Mouse (Mus musculus) stomach, embryonic 16.5 days (tissue): ENCODE measurements at regions not wholly inside any gene's neighbourhood (a gene's known extent, or its start where the extent isn't known, plus 50 kb on each side); places are given as distances from the start of the nearest gene placed in this dataset.

Experiments used
- ATAC-seq: fragments of 200-750 bp; cut with Nextera tagmentation; 2 replicates; pipeline ENCODE4 v1.8.0; 2017; ENCODE audit warnings: moderate number of reproducible peaks, moderate TSS enrichment; ENCODE audit not compliant: insufficient read depth, low FRiP score
- H3K27ac ChIP-seq: fragments of 300-500 bp; sonication (generic); 2 replicates; pipeline ENCODE4 v1.5.1; 2014; ENCODE audit warnings: low read length
- H3K27me3 ChIP-seq: fragments of 300-500 bp; sonication (generic); 2 replicates; pipeline ENCODE4 v1.6.1; 2014; ENCODE audit warnings: low read length, control low read depth, mixed read lengths; ENCODE audit not compliant: control insufficient read depth, insufficient read depth
- H3K36me3 ChIP-seq: fragments of 300-500 bp; sonication (generic); 2 replicates; pipeline ENCODE4 v1.6.1; 2014; ENCODE audit warnings: low read length; ENCODE audit not compliant: control insufficient read depth, insufficient read depth
- H3K4me1 ChIP-seq: fragments of 300-500 bp; sonication (generic); 2 replicates; pipeline ENCODE4 v1.6.1; 2014; ENCODE audit warnings: low read length, control low read depth, mixed read lengths; ENCODE audit not compliant: control insufficient read depth, insufficient read depth
- H3K4me2 ChIP-seq: fragments of 300-500 bp; sonication (generic); 2 replicates; pipeline ENCODE4 v1.6.1; 2014; ENCODE audit warnings: low read depth, low read length, mixed read lengths
- H3K4me3 ChIP-seq: fragments of 300-500 bp; sonication (generic); replicated peaks from 2 replicates; pipeline ENCODE4 v1.5.1; 2014; ENCODE audit warnings: mild to moderate bottlenecking, low read length
- H3K9ac ChIP-seq: fragments of 300-500 bp; sonication (generic); 2 replicates; pipeline ENCODE4 v1.6.1; 2014; ENCODE audit warnings: low read length
- H3K9me3 ChIP-seq: fragments of 300-500 bp; sonication (generic); replicated peaks from 2 replicates; pipeline ENCODE4 v1.6.1; 2016; ENCODE audit warnings: low read length, control low read depth; ENCODE audit not compliant: control insufficient read depth
- WGBS: fragments of 180-500 bp; shearing (Covaris S2); extraction: QIAGEN DNeasy Blood & Tissue Kit; methylation state at CpG from one replicate; pipeline ENCODE4 v1.1.7; 2014; 5-methylcytosine and 5-hydroxymethylcytosine counted together

DNA sequence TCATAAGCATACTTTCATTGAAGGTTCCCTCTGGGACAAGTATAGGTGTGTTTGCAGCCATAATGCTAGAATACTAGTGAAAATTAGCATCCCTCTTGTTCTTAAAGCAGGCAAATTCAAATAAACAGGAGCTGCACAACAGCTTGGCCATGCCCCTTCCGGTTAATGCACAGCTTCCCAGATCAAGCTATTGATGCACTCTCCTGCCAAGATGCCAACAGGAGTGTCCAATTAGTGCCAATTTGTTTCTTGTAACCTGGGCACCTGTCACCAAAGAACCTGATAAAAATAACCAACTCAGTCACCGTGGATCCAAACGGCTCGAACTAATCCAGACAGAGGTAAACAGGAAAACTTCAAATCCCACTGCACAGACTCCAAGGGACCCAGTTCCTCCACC lies 138.6 kb upstream of the Smarca2 start:
- no peaks in the 10 kb centered on the region for H3K36me3 ChIP-seq
- WGBS: 74% methylated on average over 4 of the region's 4 CpGs
- ATAC-seq: no peak
- no peak overlapping the region for H3K4me2 ChIP-seq
- no peak overlapping the region for H3K9ac ChIP-seq
- no peaks in the 10 kb centered on the region for H3K4me1 ChIP-seq
- H3K4me3 ChIP-seq: no peak overlapping the region
- H3K9me3 ChIP-seq: no peaks in the 10 kb centered on the region
- H3K27me3 ChIP-seq: no peaks in the 10 kb centered on the region
- H3K27ac ChIP-seq: no peak overlapping the region

- 47% methylated on average over 5 of the region's 5 CpGs for WGBS
- H3K27me3 ChIP-seq: no peaks in the 10 kb centered on the region
- no peaks in the 10 kb centered on the region for H3K9me3 ChIP-seq
- H3K9ac ChIP-seq: no peak overlapping the region
- no peaks in the 10 kb centered on the region for H3K4me1 ChIP-seq
- H3K4me2 ChIP-seq: no peak overlapping the region
- no peak for ATAC-seq
- H3K36me3 ChIP-seq: no peaks in the 10 kb centered on the region
- no peak overlapping the region for H3K4me3 ChIP-seq
- H3K27ac ChIP-seq: no peak overlapping the region
Observed at GRCm38 (mm10) chr19:26467179-26467651, 137.6 kb upstream of the Smarca2 start.

GRCm38 (mm10) chr19:26472659-26473058 lies 132.2 kb upstream of the Smarca2 start:
- no peaks in the 10 kb centered on the region for H3K36me3 ChIP-seq
- H3K9ac ChIP-seq: no peak overlapping the region
- no peaks in the 10 kb centered on the region for H3K27me3 ChIP-seq
- H3K4me3 ChIP-seq: no peak overlapping the region
- ATAC-seq: peak; percentile 31; the same call in 1 of the 2 replicates
- no peak overlapping the region for H3K27ac ChIP-seq
- no peak overlapping the region for H3K4me2 ChIP-seq
- H3K4me1 ChIP-seq: peaks cover 12% of the 10 kb centered on the region; the same call in 1 of the 2 replicates
- no peaks in the 10 kb centered on the region for H3K9me3 ChIP-seq
- WGBS: 35% methylated on average over 1 of the region's 1 CpGs

- Histone ChIP-seq H3K36me3 (no peaks in the 10 kb centered on the region), H3K4me2 (no peak overlapping the region), H3K9ac (no peak overlapping the region), H3K27me3 (no peaks in the 10 kb centered on the region), H3K4me1 (peaks cover 12% of the 10 kb centered on the region; the same call in 1 of the 2 replicates), H3K9me3 (no peaks in the 10 kb centered on the region), H3K27ac (no peak overlapping the region), H3K4me3 (no peak overlapping the region)
- WGBS: 61% methylated on average over 3 of the region's 3 CpGs
- no peak for ATAC-seq
Observed at GRCm38 (mm10) chr19:26473211-26473610, 131.6 kb upstream of the Smarca2 start.

GRCm38 (mm10) chr19:26475197-26475596 lies 129.7 kb upstream of the Smarca2 start:
- H3K4me2 ChIP-seq: no peak overlapping the region
- no peak for ATAC-seq
- H3K4me1 ChIP-seq: peaks cover 12% of the 10 kb centered on the region; the same call in 1 of the 2 replicates

DNA sequence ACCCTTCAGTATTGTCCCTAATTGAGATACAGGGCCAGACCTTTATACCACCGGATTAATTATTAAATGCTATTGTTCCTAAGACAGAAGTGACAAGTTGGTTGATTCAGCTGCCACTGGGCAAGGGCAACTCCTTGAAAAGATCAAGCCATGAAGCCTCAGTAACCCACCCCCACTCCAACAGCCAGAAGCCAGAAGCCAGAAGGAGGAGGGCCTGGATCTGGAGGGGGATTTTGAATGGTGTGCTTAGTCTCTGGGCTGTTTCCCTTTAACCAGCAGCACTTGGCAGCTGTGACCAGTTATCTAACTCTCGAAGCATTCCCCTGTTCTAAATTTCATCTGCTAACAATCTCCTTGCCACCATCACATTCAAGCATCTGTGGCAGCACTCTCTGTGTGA lies 129.1 kb upstream of the Smarca2 start:
- Histone ChIP-seq H3K4me1 (peaks cover 12% of the 10 kb centered on the region; the same call in 1 of the 2 replicates), H3K4me2 (no peak overlapping the region), H3K9ac (no peak overlapping the region), H3K27me3 (no peaks in the 10 kb centered on the region), H3K27ac (peak overlapping the region; percentile 43; the same call in 1 of the 2 replicates), H3K4me3 (no peak overlapping the region), H3K36me3 (no peaks in the 10 kb centered on the region), H3K9me3 (no peaks in the 10 kb centered on the region)
- WGBS: 56% methylated on average over 2 of the region's 2 CpGs
- ATAC-seq: peak; percentile 77; the same call in 1 of the 2 replicates

More at GRCm38 (mm10) chr19:26475197-26475596, 129.7 kb upstream of the Smarca2 start:
- Histone ChIP-seq H3K4me3 (no peak overlapping the region), H3K36me3 (no peaks in the 10 kb centered on the region), H3K9me3 (no peaks in the 10 kb centered on the region), H3K27ac (no peak overlapping the region), H3K9ac (no peak overlapping the region), H3K27me3 (no peaks in the 10 kb centered on the region)
- 85% methylated on average over 2 of the region's 2 CpGs for WGBS

- peaks cover 7% of the 10 kb centered on the region; the same call in 1 of the 2 replicates for H3K4me1 ChIP-seq
- no peak overlapping the region for H3K27ac ChIP-seq
- H3K9ac ChIP-seq: no peak overlapping the region
- WGBS: 71% methylated on average over 16 of the region's 16 CpGs
- no peak overlapping the region for H3K4me3 ChIP-seq
- no peaks in the 10 kb centered on the region for H3K9me3 ChIP-seq
- H3K27me3 ChIP-seq: no peaks in the 10 kb centered on the region
- H3K36me3 ChIP-seq: no peaks in the 10 kb centered on the region
- no peak overlapping the region for H3K4me2 ChIP-seq
- no peak for ATAC-seq
Observed at GRCm38 (mm10) chr19:26478055-26478737, 126.7 kb upstream of the Smarca2 start.

DNA sequence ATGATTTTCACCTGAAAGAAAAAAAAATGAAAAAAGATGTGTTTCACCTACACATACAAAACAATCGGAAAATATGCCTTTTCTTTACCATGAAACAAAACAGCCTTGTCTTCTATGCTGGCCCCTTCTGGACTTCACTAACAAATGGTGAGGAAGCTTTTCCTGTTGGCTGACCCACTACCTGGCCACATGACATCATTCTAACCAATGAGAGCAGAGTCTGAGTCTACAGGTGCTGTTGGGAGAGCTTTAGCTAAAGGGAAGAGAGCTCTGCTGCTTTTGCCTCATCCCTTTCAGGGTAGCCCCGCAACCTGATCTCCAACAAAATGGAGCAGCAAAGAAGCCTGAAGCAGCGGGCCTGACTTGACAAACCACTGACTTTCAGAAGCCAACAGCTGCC lies 120.5 kb upstream of the Smarca2 start:
- ATAC-seq: no peak
- Histone ChIP-seq H3K27me3 (no peaks in the 10 kb centered on the region), H3K4me2 (no peak overlapping the region), H3K9ac (no peak overlapping the region), H3K4me1 (no peaks in the 10 kb centered on the region), H3K9me3 (no peaks in the 10 kb centered on the region), H3K4me3 (no peak overlapping the region), H3K36me3 (no peaks in the 10 kb centered on the region), H3K27ac (no peak overlapping the region)
- 65% methylated on average over 3 of the region's 3 CpGs for whole genome bisulfite sequencing

GRCm38 (mm10) chr19:26492806-26493205 lies 112.0 kb upstream of the Smarca2 start:
- no peak for ATAC-seq
- H3K4me2 ChIP-seq: no peak overlapping the region
- no peaks in the 10 kb centered on the region for H3K4me1 ChIP-seq
- H3K27ac ChIP-seq: no peak overlapping the region
- no peak overlapping the region for H3K9ac ChIP-seq
- WGBS: 72% methylated on average over 2 of the region's 2 CpGs
- no peaks in the 10 kb centered on the region for H3K9me3 ChIP-seq
- H3K36me3 ChIP-seq: no peaks in the 10 kb centered on the region
- no peaks in the 10 kb centered on the region for H3K27me3 ChIP-seq
- no peak overlapping the region for H3K4me3 ChIP-seq
